Mouse (Mus musculus) ES-E14 (cell line): ENCODE measurements around the gene Tmem236. TPM values are rescaled to one million over a fixed set of nuclear protein-coding genes. Genes with fewer than 3 reads are reported as not detected.

Source experiments
- DNase-seq: peaks from one replicate; pipeline ENCODE4 v3.0.0-alpha.2; 2013; ENCODE audit warnings: low read depth, low spot score
- H3K27ac ChIP-seq: 2 replicates; pipeline ENCODE4 v1.5.1; 2012; ENCODE audit warnings: low read depth, mild to moderate bottlenecking, low read length, moderate library complexity, mixed read lengths; ENCODE audit not compliant: poor library complexity, insufficient read depth, severe bottlenecking
- H3K36me3 ChIP-seq: 2 replicates; pipeline ENCODE4 v1.6.1; 2012; ENCODE audit warnings: mild to moderate bottlenecking, low read length, moderate library complexity, mixed read lengths; ENCODE audit not compliant: control insufficient read depth, poor library complexity, insufficient read depth, severe bottlenecking
- H3K4me1 ChIP-seq, 2 experiments: fragments of 150-350 bp in 1 of 2; sonication (generic) in 1 of 2; 2 replicates each; pipeline ENCODE4 v1.6.1; 2012; ENCODE audit warnings: low read length in 2 of 2, mild to moderate bottlenecking in 1 of 2, mixed read lengths in 1 of 2; ENCODE audit not compliant: control insufficient read depth in 2 of 2, insufficient read depth in 2 of 2, poor library complexity in 1 of 2
- H3K4me3 ChIP-seq, 2 experiments: fragments of 150-350 bp in 1 of 2; sonication (generic) in 1 of 2; 2 replicates each; pipeline ENCODE4 v1.5.1; 2012; ENCODE audit warnings: low read length in 2 of 2, low read depth in 1 of 2, mild to moderate bottlenecking in 1 of 2, mixed read lengths in 1 of 2; ENCODE audit not compliant: insufficient read depth in 1 of 2, poor library complexity in 1 of 2, severe bottlenecking in 1 of 2
- H3K9ac ChIP-seq: 2 replicates; pipeline ENCODE4 v1.6.1; 2012; ENCODE audit warnings: low read depth, mild to moderate bottlenecking, low read length, mixed read lengths; ENCODE audit not compliant: poor library complexity, insufficient read depth, severe bottlenecking
- H3K9me3 ChIP-seq: fragments of 150-350 bp; sonication (generic); 2 replicates; pipeline ENCODE4 v1.6.1; 2012; ENCODE audit warnings: low read depth, mild to moderate bottlenecking, low read length; ENCODE audit not compliant: control insufficient read depth, insufficient read depth
- CHD2 ChIP-seq: IDR thresholded peaks from 2 replicates; pipeline ENCODE4 v1.6.1; 2014; ENCODE audit warnings: mild to moderate bottlenecking, low read depth, low read length, inconsistent platforms
- HCFC1 ChIP-seq: IDR thresholded peaks from 2 replicates; pipeline ENCODE4 v1.6.1; 2012; ENCODE audit warnings: low read length, inconsistent platforms, borderline replicate concordance; ENCODE audit not compliant: insufficient read depth
- MAFK ChIP-seq: IDR thresholded peaks from 2 replicates; pipeline ENCODE4 v1.6.1; 2014; ENCODE audit warnings: mild to moderate bottlenecking, low read depth, low read length, inconsistent platforms; ENCODE audit not compliant: insufficient read depth
- ZC3H11A ChIP-seq: IDR thresholded peaks from 2 replicates; pipeline ENCODE4 v1.6.1; 2012; ENCODE audit warnings: low read depth, mild to moderate bottlenecking, inconsistent platforms, low read length, borderline replicate concordance
- ZNF384 ChIP-seq: IDR thresholded peaks from 2 replicates; pipeline ENCODE4 v1.6.1; 2012; ENCODE audit warnings: low read depth, low read length, inconsistent platforms
- in situ Hi-C, 2 experiments: fragments of 600-800 bp; cut with MboI; formaldehyde crosslinking; loops; one replicate each; pipeline ENCODE4 v1.15.1; 2025; ENCODE audit warnings: low sequenced_read_pairs in 2 of 2, inconsistent platforms in 1 of 2; ENCODE audit not compliant: unreplicated experiment in 2 of 2
- total RNA-seq: library from RNA; depleted of rRNA; stranded (reverse); fragments of 300-350 nt; gene quantifications from 2 replicates; pipeline ENCODE4 v1.2.3, GENCODE M21; 2012

Gene Tmem236
- total RNA-seq, 1 experiment: not detected

- no peak overlapping the region for H3K4me3 ChIP-seq
- no peaks in the 10 kb centered on the region for H3K9me3 ChIP-seq
- no peak overlapping the region for H3K27ac ChIP-seq
- no peak overlapping the region for H3K9ac ChIP-seq
- in situ Hi-C loops: no loop called here
- H3K36me3 ChIP-seq: peaks cover 12% of the 10 kb centered on the region
- DNase-seq: no peak
- TF ChIP-seq MAFK (no peak), ZNF384 (no peak), CHD2 (no peak), ZC3H11A (no peak), HCFC1 (no peak)
- H3K4me1 ChIP-seq: no peaks in the 10 kb centered on the region
These were observed 27.4 kb upstream of the Tmem236 start for GRCm38 (mm10) chr2:14146913-14147312.

- no peaks in the 10 kb centered on the region for H3K4me1 ChIP-seq
- no peak overlapping the region for H3K27ac ChIP-seq
- H3K9ac ChIP-seq: no peak overlapping the region
- no peak overlapping the region for H3K4me3 ChIP-seq
- in situ Hi-C loops: no loop called here
- H3K9me3 ChIP-seq: no peaks in the 10 kb centered on the region
- TF ChIP-seq MAFK: no peak
- TF ChIP-seq ZNF384: no peak
- no peak for TF ChIP-seq ZC3H11A
- TF ChIP-seq HCFC1: no peak
- no peak for TF ChIP-seq CHD2
- H3K36me3 ChIP-seq: peaks cover 5% of the 10 kb centered on the region
- DNase-seq: no peak
These were observed 23.5 kb upstream of the Tmem236 start for GRCm38 (mm10) chr2:14150829-14151228.

- no peak for DNase-seq
- H3K36me3 ChIP-seq: 0 out of 2 replicates have a peak, but pooled peaks cover 2% of the 10 kb centered on the region
- H3K9ac ChIP-seq: no peak overlapping the region
- no peak overlapping the region for H3K27ac ChIP-seq
- no peak for TF ChIP-seq ZNF384
- no peak for TF ChIP-seq MAFK
- no peak for TF ChIP-seq CHD2
- no peak for TF ChIP-seq HCFC1
- no peak for TF ChIP-seq ZC3H11A
- H3K9me3 ChIP-seq: no peaks in the 10 kb centered on the region
- in situ Hi-C loops: no loop called here
- H3K4me1 ChIP-seq: no peaks in the 10 kb centered on the region
- H3K4me3 ChIP-seq: no peak overlapping the region
These were observed 22.5 kb upstream of the Tmem236 start for GRCm38 (mm10) chr2:14151854-14152253.

DNA sequence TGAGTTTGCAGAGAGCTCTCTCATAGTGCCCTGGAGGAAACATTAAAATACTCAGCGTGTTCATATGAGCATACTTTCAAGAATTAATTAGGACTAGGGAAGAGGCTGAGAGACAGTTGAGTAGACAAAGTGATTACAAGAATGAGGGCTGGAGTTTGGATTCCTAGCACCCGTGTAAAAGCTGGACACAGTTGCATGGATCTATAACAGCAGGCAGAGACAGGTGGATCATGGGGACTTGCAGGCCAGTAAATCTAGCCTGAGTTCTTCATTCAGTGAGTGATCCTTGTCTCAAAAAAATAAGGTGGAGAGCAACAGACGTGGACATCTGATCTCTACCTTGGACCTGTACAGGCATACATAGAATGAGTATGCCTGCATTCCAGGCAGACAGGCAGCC lies 15.3 kb upstream of the Tmem236 start:
- Histone ChIP-seq H3K4me3 (no peak overlapping the region), H3K9me3 (no peaks in the 10 kb centered on the region), H3K9ac (no peak overlapping the region), H3K36me3 (no peaks in the 10 kb centered on the region), H3K27ac (no peak overlapping the region), H3K4me1 (no peaks in the 10 kb centered on the region)
- in situ Hi-C loops: no loop called here
- TF ChIP-seq ZNF384: no peak
- no peak for TF ChIP-seq HCFC1
- no peak for TF ChIP-seq MAFK
- no peak for TF ChIP-seq ZC3H11A
- TF ChIP-seq CHD2: no peak
- no peak for DNase-seq

- Histone ChIP-seq H3K9ac (no peak overlapping the region), H3K9me3 (no peaks in the 10 kb centered on the region), H3K4me1 (no peaks in the 10 kb centered on the region), H3K36me3 (no peaks in the 10 kb centered on the region), H3K27ac (no peak overlapping the region), H3K4me3 (no peak overlapping the region)
- in situ Hi-C loops: no loop called here
- DNase-seq: no peak
- no peak for TF ChIP-seq ZNF384
- no peak for TF ChIP-seq ZC3H11A
- no peak for TF ChIP-seq HCFC1
- no peak for TF ChIP-seq CHD2
- no peak for TF ChIP-seq MAFK
These were observed 14.6 kb upstream of the Tmem236 start for GRCm38 (mm10) chr2:14159756-14160155.
